Mouse (Mus musculus): ENCODE measurements around the gene Tsfm. TPM values are rescaled to one million over a fixed set of nuclear protein-coding genes. Genes with fewer than 3 reads are reported as not detected.

Gene Tsfm
- total RNA-seq, 4 experiments from 2014 or later = 19.5 to 24.0 (median 21.7) TPM

- no peak for DNase-seq (ENCODE audit: low spot score in 2 of 2)
Measured at GRCm38 (mm10) chr10:126987183-126988118, 43.2 kb downstream of the Tsfm start.

DNA sequence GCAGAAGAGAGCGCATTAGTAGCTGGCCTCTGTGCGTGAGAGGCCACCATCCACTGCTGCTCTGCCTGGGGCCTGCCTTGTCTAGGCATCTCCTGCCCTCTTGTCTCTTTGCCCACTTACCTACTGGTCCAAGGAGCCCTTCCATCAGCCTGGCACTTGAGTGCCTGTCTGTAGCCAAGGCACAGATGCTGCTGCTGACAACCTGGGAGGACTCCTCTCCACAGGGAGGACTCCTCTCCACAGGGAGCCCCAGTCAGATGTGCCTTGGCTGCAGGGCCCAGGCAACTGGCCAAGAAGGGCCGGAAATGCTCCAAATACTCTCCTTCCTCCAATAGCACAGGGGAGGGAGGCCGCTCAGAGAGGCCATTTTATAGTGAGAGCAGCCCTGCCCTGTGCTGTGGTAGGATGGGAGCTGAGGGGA lies 44.1 kb downstream of the Tsfm start:
- DNase-seq (ENCODE audit: low spot score in 2 of 2) = peak; percentile 88 to 91

- no peak for DNase-seq (ENCODE audit: low spot score in 2 of 2)
Measured at GRCm38 (mm10) chr10:126985579-126985978, 45.1 kb downstream of the Tsfm start.

DNA sequence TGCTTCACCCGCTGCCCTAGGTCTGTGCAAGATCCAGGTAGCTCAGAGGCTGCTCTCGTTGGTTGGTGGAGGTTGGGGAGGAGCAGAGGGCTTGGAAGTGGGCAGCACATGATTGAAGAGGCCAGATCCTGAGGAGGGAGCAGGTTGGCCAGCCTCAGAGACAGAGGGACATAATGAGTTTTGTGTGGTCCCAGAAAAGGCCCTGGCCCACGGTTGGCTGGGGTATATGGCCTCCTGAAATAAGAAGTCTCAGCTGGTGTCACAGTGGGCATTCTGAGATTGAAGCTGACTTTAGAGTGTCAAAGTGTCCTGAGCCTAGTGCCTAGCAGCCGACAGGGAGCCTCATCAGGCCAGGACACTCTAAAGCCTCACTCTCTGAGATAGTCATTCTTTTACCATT lies 45.5 kb downstream of the Tsfm start:
- no peak for DNase-seq (ENCODE audit: low spot score in 2 of 2)

GRCm38 (mm10) chr10:126984189-126985004 lies 46.2 kb downstream of the Tsfm start:
- DNase-seq (ENCODE audit: low spot score in 2 of 2) = peak; percentile 54 to 60

DNA sequence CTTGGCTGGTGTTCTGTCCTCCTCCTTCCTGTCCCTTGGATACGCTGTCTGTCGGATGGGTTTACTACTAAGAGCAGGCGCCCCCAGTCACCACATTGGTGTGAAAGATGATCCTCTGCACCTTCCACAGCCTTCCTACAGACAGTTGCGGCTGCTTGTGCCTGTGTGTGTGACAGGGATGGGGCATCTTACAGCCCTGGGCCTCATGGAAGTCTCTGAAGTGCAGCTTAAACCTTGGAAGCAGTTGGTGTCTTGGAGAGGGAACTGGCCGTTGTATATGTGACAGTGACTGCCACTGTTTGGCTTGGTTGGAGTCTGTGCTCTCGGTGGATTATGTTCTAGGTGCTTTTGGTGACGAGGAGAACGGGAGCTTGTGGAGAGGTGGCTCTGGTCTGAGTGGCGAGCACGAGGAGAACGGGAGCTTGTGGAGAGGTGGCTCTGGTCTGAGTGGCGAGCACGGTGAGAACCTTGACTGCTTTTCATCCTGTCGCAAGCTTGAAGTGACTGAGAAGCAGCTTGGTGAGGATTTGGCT lies 47.4 kb downstream of the Tsfm start:
- DNase-seq (ENCODE audit: low spot score in 2 of 2) = no peak

GRCm38 (mm10) chr10:126981746-126982145 lies 48.9 kb downstream of the Tsfm start:
- DNase-seq (ENCODE audit: low spot score in 2 of 2) = no peak

GRCm38 (mm10) chr10:126980933-126981530 lies 49.6 kb downstream of the Tsfm start:
- DNase-seq (ENCODE audit: low spot score in 2 of 2) = no peak

DNA sequence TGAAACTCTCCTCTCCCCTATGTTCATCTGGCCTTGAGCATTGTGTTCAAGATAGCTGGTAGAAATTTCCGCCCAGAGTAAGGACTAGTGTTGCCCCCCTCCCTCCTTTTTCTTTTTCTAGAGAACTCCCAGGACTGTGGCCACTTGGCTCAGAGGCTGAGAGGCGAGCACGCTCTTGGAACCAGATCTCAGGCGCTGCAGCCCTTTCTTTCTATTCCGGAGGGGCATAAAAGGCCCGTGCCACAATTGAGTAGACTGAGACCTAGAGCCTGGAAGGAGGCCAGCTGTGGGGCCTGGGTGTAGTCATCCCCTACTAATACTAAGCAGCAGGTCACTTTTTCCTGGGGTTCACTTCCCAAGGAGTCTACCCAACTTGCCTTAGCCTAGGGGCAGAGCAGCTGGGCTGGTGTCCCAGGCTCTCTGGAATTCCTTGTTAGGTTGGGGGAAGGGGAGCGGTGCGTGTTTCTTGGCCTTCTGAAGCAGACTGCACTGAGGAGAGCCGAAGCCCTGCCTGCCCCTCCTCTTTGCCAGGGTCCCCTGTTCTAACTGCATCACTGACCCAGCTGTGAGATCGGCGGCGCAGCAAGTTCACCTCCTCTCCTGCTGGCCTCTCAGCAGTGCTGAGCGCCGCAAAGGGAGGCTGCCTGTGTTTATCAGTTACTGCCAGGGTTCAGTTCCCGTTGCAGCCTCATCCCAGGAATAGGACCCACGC lies 50.3 kb downstream of the Tsfm start:
- peak; percentile 47 to 67 for DNase-seq (ENCODE audit: low spot score in 2 of 2)

DNA sequence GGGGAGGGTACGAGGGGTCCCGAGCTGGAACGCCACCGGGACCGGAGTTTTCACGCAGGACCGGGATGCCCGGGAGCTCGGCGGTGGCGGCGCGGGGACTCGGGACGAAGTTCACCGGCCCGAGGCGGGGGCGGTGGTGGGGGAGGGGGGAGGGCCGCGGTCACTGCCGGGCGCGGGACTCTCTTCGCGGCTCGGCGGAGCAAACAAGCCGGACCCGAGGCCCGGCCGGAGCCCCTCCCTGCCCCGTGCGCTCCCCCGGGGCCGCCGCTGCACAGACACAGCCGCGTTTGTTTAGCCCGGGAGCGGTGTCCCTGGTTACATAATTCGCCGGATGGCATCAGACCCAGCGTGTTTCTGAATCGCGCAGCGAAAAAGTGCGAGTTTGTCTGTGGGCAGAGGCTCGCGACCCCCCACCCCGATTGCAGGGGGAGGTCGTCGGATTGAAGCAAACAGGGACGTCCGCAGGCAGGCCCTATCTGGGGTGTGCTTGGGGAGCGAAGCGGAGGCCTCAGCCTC lies 50.9 kb downstream of the Tsfm start:
- no peak for DNase-seq (ENCODE audit: low spot score in 2 of 2)

DNA sequence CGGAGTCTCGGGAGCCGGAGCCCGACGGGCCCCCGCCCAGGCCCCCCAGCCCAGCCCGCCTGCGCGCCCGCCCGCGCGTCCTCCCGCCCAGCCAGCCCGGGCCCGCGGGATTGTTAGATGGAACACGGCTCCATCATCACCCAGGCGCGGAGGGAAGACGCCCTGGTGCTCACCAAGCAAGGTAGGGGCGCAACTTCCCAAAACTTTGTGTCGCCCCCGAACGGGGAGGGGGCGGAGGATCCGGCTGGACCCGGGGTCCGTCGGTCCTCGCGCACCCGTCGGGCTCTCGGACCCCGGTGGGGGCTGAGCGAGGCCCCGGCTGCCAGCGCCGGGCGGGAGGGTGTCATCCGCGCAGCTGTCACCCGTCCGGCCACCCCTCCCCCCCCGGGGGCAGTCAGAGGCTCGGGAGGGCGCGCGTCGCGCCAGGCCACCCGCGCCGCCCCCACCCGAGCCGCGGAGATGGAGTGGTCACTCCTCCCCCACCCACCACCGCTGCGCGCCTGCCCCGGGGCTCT lies 51.5 kb downstream of the Tsfm start:
- peak; percentile 68 to 77 for DNase-seq (ENCODE audit: low spot score in 2 of 2)

- peak; percentile 100 for DNase-seq (ENCODE audit: low spot score in 2 of 2)
Measured at GRCm38 (mm10) chr10:126978277-126978994, 52.2 kb downstream of the Tsfm start, which contains the start of gene Ctdsp2. Gene Ctdsp2, plus strand, starts transcription at chr10:126978717.

DNA sequence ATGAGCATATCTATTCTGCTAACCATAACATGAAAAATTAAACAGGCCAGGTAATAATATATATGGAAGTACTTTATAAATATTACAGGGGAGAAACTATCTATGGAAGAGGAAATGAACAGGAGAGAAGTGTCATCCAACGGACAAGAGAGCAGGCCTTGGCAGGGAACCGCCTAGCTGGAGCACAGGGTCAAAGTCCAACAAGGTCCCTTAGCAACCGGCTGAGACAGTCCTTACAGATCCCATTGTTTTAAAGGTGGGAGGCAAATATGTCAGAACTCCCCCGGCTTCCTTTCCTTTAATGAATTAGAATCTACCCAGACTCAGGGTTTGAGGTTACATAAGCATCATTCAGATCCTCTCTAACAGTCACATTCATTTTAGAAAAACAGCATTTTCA lies 53.6 kb downstream of the Tsfm start:
- DNase-seq (ENCODE audit: low spot score in 2 of 2) = no peak

GRCm38 (mm10) chr10:126975706-126976105 lies 54.9 kb downstream of the Tsfm start:
- no peak for DNase-seq (ENCODE audit: low spot score in 2 of 2)

- DNase-seq (ENCODE audit: low spot score in 2 of 2) = no peak
Measured at GRCm38 (mm10) chr10:126972988-126973387, 57.7 kb downstream of the Tsfm start.

- peak in 1 of 2 experiments; percentile 69 for DNase-seq (ENCODE audit: low spot score in 2 of 2)
Measured at GRCm38 (mm10) chr10:126972051-126972725, 58.5 kb downstream of the Tsfm start.

GRCm38 (mm10) chr10:126971363-126972050 lies 59.1 kb downstream of the Tsfm start:
- DNase-seq (ENCODE audit: low spot score in 2 of 2) = no peak

GRCm38 (mm10) chr10:126963821-126964220 lies 66.8 kb downstream of the Tsfm start:
- no peak for DNase-seq (ENCODE audit: low spot score in 2 of 2)

GRCm38 (mm10) chr10:126962966-126963330 lies 67.7 kb downstream of the Tsfm start:
- no peak for DNase-seq (ENCODE audit: low spot score in 2 of 2)
